Mouse (Mus musculus) heart, postnatal 36 days (tissue): Measurements from ENCODE around the gene Gm11011. TPM values are rescaled to one million over a fixed set of nuclear protein-coding genes. Genes with fewer than 3 reads are reported as not detected.
A peak's percentile ranks its signal among the peaks of the same experiment; 100 is the strongest.
"Not testable (repeated sequence)": the region's sequence is repeated elsewhere in the genome, so short reads cannot be mapped to it uniquely, and the experiment has no call there.

Experiments used
- DNase-seq, 2 experiments: peaks; one replicate each; pipeline ENCODE4 v3.0.0; 2021 to 2022
- intact Hi-C: fragments of 180-260 bp; cut with DNase I; formaldehyde crosslinking; loops from one replicate; pipeline ENCODE4 v1.15.1; 2025
- total RNA-seq, 2 experiments: library from RNA; stranded (reverse); gene quantifications; 2 replicates each; pipeline ENCODE4 v1.2.3; 2021

Gene Gm11011
- total RNA-seq, result not detected

GRCm38 (mm10) chr2:169587645-169588044 is at the start of gene Gm11011:
Gm11011 (minus strand) TSS chr2:169587745.
- DNase-seq, intact Hi-C loops: not testable (repeated sequence)

DNA sequence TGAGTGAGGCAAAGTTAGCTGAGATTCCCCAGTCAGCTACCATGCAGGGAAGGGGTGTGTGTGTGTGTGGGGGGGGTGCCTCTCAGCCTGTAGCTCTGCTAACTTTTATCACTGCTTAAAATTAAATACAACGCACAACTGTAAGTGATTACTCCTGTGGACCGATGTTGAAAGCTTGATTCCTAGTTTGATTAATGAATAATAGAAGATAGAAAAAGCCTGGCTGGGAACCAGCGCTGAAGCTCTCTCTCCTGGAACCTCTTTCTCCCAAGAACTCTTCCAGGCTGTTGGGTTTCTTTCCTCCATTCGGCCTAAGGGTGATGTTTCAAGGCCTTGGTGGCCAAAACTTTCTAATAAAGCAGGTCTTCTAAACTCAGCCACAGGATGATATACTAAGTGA is 48.9 kb upstream of the Gm11011 start:
- intact Hi-C loops, result loop anchor here (10.0 kb wide), 1 partner anchor 208 kb away; no protein-coding TSS in a partner anchor
- DNase-seq, result no peak

DNA sequence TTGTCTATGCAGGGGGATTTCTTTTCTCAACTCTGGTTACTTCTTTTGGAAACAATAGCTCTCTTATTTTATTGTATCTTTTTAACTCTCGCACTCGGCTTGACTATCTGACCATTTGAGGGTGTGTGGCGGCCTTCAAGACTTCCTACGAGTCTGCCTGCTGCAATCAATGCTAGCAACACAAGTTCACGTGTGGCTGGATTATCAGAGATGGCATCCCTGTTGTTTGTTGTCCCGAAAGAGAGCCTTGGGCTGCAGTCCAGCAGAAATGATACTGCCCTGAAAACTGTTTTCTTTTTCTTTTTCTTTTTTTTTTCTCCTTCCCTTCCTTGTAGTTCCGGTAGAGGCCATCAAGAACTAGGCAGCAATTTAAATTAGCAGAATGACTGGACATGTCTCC is 47.9 kb upstream of the Gm11011 start:
- intact Hi-C loops, result loop anchor here (2.0 to 10.0 kb wide), 2 partner anchors 91 to 209 kb away; no protein-coding TSS in a partner anchor
- DNase-seq, result no peak

- intact Hi-C loops, result loop anchor here (2.0 to 10.0 kb wide), 2 partner anchors 92 to 210 kb away; no protein-coding TSS in a partner anchor
- DNase-seq, result no peak
Measured at GRCm38 (mm10) chr2:169634619-169635382, 47.3 kb upstream of the Gm11011 start.

DNA sequence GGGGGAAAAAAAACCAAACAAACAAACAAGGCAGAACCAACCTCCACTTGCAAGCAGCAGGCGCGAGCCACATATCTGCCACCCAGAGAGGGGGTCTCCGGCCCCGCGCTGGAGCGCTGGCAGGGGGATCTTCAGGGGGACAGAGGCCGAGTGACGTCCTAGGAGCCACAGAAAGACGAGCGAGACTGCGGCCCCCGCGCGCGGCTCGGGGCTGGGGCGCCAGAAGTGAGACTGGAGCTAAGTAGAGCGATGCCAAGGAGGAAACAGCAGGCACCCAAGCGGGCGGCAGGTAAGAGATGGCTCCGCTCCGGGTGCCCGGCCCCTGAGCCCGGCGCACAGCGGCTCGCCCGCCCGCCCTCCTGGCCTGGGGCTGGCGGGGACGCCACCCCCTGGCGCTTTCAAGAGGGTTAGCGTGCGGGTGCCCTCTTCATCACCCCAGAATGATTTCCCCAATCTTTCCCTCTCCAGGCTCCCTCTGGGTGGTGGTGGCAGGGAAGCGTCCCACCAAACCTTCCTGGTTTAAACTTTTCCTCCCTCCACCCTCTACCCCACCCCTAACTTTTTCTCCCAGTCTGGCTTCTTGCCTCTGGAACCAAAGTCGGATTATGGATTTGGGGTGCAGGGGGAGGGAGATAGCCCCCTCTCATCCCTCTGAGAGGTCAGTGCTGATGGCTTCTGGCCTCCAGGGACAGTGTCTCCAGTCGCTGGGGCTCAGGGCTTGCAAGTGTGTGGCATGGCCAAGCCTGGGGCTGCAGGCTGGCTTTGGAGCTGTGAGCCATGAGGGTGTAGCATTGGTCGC is 46.1 kb upstream of the Gm11011 start:
- intact Hi-C loops, result loop anchor here (1.0 to 10.0 kb wide), 4 partner anchors 37 to 211 kb away; no protein-coding TSS in a partner anchor

GRCm38 (mm10) chr2:169632338-169633151 is 45.0 kb upstream of the Gm11011 start, which contains the start of gene Tshz2:
Tshz2 (plus strand) TSS chr2:169633013.
- intact Hi-C loops, result loop anchor here (1.0 to 10.0 kb wide), 3 partner anchors 38 to 212 kb away; no protein-coding TSS in a partner anchor
- peak; percentile 63 to 72 for DNase-seq

More for the DNA sequence above, 46.1 kb upstream of the Gm11011 start:
- DNase-seq, result peak; percentile 45 to 56

- intact Hi-C loops, result loop anchor here (10.0 kb wide), 1 partner anchor 215 kb away; no protein-coding TSS in a partner anchor
- no peak for DNase-seq
Measured at GRCm38 (mm10) chr2:169630070-169630469, 42.5 kb upstream of the Gm11011 start.

- intact Hi-C loops, result loop anchor here (5.0 kb wide), 1 partner anchor 559 kb away; no protein-coding TSS in a partner anchor
- DNase-seq, result no peak
Measured at GRCm38 (mm10) chr2:169621201-169621710, 33.7 kb upstream of the Gm11011 start.

- intact Hi-C loops, result no loop called here
- no peak for DNase-seq
Measured at GRCm38 (mm10) chr2:169615998-169616397, 28.5 kb upstream of the Gm11011 start.

- intact Hi-C loops, result no loop called here
- no peak for DNase-seq
Measured at GRCm38 (mm10) chr2:169614683-169615082, 27.1 kb upstream of the Gm11011 start.

GRCm38 (mm10) chr2:169611557-169611956 is 24.0 kb upstream of the Gm11011 start:
- intact Hi-C loops, result no loop called here
- DNase-seq, result no peak

DNA sequence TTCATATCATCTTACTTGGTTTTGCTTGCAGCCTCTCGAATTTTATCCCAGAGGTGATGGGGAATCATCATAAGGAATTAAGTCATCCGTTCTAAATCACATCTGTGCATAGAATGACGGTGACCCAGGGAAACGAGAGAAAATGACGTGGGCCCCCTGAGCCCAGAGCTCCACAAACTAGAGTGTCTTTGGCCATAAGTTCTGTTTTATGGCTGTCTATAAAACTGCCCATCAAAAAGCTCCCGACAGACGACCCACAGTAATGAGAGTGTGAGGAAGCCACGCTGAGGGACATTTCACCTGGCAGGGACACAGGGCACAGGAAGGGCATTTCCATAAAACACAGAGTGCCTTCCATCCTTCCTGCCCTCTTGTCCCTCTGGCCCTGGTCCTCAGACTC is 23.3 kb upstream of the Gm11011 start:
- intact Hi-C loops, result no loop called here
- no peak for DNase-seq

DNA sequence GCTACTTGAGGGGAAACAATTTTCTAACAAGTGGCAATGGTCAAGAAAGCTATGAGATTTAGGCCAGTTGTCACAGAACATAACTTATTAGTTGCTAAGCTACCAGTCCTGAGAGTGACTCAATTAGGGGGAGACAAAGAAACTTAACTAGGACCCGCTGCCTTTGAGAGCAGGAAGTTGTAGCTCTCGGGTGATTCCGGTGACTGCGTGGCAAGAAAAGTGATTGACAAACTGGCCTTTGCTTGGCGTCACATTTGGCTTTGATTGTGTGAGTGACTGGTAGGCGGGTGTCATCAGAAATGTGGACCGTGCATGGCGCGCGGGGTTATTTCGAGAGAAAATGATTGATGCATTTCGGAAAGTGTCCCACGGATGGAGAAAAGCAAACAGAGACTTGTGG is 22.4 kb upstream of the Gm11011 start:
- intact Hi-C loops, result no loop called here
- no peak for DNase-seq

DNA sequence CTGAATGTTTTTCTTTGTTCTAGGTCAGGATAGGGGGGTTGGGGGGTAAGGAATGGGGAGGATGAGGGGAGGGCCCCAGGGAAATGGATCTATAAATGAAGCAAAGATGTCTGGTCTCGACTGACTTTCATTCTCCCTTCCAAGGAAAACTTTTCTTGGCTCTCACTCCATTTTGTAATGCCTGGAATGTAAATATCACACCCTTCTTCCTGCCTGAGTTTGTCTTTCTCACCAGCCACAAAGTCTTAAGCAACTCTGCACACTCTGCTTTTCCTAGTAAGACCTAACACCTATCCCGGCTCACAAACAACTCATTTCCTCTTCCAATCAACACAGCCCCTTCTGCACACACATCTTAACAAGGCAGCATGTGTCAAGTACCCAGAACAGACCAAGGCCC is 20.2 kb upstream of the Gm11011 start:
- intact Hi-C loops, result no loop called here
- no peak for DNase-seq

DNA sequence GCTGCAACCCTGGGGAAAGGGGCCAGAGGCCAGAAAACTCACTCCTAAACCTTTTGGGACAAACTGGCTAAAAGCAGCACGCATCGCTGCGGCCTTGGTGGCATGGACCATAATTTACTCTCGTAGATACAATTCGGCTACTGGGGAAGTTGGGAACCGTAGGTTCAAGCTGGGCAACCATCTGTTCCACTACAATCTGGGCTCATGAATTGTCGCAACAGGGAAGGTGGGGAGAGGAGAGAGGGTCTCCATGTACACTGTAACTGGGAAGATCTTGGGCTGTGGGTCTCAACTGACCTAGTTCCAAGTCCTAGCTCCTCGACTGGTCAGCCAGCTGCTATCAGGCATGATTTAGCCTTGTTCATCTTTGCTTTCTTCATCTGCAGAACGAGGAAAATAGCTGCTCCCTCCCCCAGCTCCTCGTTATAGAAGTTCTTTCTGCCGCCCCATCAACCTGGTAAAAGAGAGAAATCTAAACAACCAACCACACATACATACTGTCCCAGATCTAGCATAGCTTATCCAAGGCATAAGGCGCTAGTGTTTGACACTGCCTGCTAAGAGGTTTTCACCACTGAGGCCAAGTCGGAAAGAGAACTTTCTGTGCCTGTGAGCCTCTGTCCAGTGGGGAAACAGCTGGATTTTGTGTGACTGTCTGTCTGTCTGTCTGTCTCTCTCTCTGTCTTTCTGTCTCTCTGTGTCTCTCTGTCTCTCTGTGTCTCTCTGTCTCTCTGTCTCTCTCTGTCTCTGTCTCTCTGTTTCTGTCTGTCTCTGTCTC is 19.5 kb upstream of the Gm11011 start:
- DNase-seq, result no peak
- intact Hi-C loops, result no loop called here

GRCm38 (mm10) chr2:169600163-169600562 is 12.6 kb upstream of the Gm11011 start:
- intact Hi-C loops, result no loop called here
- no peak for DNase-seq

DNA sequence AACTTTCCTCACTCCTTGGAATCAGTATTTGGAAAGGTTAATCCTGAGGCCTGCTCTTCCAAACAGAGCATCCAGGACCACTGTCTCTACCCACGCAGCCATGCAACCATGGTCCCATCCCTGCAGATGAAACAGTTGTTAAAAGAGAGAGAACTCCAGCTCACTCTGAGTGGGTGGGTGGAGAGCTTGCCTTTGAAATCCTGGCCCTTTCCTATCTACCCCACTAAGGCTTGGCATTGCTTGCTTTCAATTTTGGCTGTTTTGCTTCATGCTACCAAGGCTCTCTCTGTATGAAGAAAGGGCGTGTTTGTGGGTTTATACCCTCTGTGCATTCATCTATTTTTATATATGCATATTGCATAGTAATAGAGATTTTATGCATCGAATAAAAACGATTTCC is 12.0 kb upstream of the Gm11011 start:
- intact Hi-C loops, result no loop called here
- no peak for DNase-seq

DNA sequence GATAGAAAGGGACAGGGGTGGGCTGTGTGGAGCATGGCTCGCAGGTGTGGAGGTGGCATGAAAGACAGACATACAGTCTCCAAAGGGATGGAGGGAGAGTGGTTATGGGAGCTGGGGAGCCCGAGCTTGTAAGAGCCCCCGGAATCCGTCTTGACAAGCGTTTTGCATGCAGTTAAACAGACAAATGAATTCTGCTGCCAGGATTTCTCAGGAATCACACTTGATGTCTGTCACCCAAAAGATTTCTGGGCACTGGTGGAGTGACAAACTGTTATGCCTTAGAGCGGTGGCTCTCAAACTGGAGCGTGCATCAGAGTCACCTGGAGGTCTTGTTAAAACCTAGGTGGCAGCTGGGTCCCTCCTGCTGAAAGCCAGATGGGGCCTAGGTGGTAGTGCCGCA is 10.4 kb upstream of the Gm11011 start:
- intact Hi-C loops, result no loop called here
- DNase-seq, result no peak

DNA sequence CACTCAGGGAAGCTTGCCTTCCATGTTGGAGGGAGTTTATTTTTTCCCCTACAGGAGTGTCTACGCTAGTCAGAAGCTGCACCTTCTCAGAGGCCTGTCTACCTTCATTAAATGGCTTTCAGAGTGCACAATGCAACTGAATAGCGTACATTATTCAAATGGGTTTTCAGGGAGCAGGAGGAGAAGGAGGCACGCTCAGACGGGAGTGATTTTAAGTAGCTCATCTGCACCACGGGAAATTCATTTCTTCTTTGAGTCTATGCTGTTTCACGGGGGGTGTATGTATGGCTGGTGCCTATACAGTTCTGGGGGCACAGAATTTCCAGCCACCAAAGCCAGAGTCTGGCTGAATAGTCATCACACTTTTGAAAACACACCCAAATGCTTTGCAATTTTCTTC is 9.8 kb upstream of the Gm11011 start:
- no peak for DNase-seq
- intact Hi-C loops, result no loop called here
